Mouse (Mus musculus): ENCODE measurements around the gene Antxr1. TPM values are rescaled to one million over a fixed set of nuclear protein-coding genes. Genes with fewer than 3 reads are reported as not detected.

The Antxr1 gene
- total and polyA plus RNA-seq, 2 experiments from 2014 or later: 4.2 to 17.9 TPM

GRCm38 (mm10) chr6:87272202-87272601 is 63.4 kb downstream of the Antxr1 start:
- TF ChIP-seq CTCF (IDR thresholded peaks at IDR 0.05; ENCODE audit: low read depth): no peak
- H3K36me3 ChIP-seq (ENCODE audit: insufficient read depth, low read length): no peaks in the 10 kb centered on the region
- ATAC-seq (no peak), DNase-seq (ENCODE audit: low spot score) (no peak)
- WGBS: 91% methylated on average over 2 of the region's 2 CpGs
- H3K4me1 ChIP-seq (ENCODE audit: insufficient read depth, low read length): peaks cover 18% of the 10 kb centered on the region
- no peak overlapping the region for H3K9ac ChIP-seq (replicated peaks; ENCODE audit: low read length)
- no peaks in the 10 kb centered on the region for H3K9me3 ChIP-seq (ENCODE audit: low read length)
- no peak overlapping the region for H3K4me2 ChIP-seq (ENCODE audit: low read depth, low read length)
- H3K27ac ChIP-seq: no peak overlapping the region
- no peaks in the 10 kb centered on the region for H3K27me3 ChIP-seq (ENCODE audit: insufficient read depth, low read length)
- H3K4me3 ChIP-seq (ENCODE audit: low read length): no peak overlapping the region

- Histone ChIP-seq H3K27ac (no peak overlapping the region), H3K4me1 (ENCODE audit: insufficient read depth, low read length) (peaks cover 9% of the 10 kb centered on the region; the same call in 1 of the 2 replicates)
- DNase-seq (ENCODE audit: low spot score): peak; percentile 71
Observed at GRCm38 (mm10) chr6:87270452-87270851, 65.2 kb downstream of the Antxr1 start.

GRCm38 (mm10) chr6:87269950-87270349 is 65.7 kb downstream of the Antxr1 start:
- ATAC-seq (no peak), DNase-seq (ENCODE audit: low spot score) (no peak)
- Histone ChIP-seq H3K36me3 (ENCODE audit: insufficient read depth, low read length) (no peaks in the 10 kb centered on the region), H3K4me1 (ENCODE audit: insufficient read depth, low read length) (peaks cover 9% of the 10 kb centered on the region; the same call in 1 of the 2 replicates), H3K9me3 (ENCODE audit: low read length) (no peaks in the 10 kb centered on the region), H3K27me3 (ENCODE audit: insufficient read depth, low read length) (no peaks in the 10 kb centered on the region), H3K4me2 (ENCODE audit: low read depth, low read length) (no peak overlapping the region), H3K4me3 (ENCODE audit: low read length) (no peak overlapping the region), H3K27ac (no peak overlapping the region), H3K9ac (replicated peaks; ENCODE audit: low read length) (no peak overlapping the region)
- no peak for TF ChIP-seq CTCF (IDR thresholded peaks at IDR 0.05; ENCODE audit: low read depth)
- 85% methylated on average over 7 of the region's 7 CpGs for WGBS

More at GRCm38 (mm10) chr6:87270452-87270851, 65.2 kb downstream of the Antxr1 start:
- H3K9ac ChIP-seq (replicated peaks; ENCODE audit: low read length): no peak overlapping the region
- H3K36me3 ChIP-seq (ENCODE audit: insufficient read depth, low read length): no peaks in the 10 kb centered on the region
- peak; percentile 61; the same call in 1 of the 2 replicates for ATAC-seq
- H3K4me3 ChIP-seq (ENCODE audit: low read length): no peak overlapping the region
- no peak overlapping the region for H3K4me2 ChIP-seq (ENCODE audit: low read depth, low read length)
- WGBS: 38% methylated on average over 7 of the region's 7 CpGs
- no peak for TF ChIP-seq CTCF (IDR thresholded peaks at IDR 0.05; ENCODE audit: low read depth)
- H3K27me3 ChIP-seq (ENCODE audit: insufficient read depth, low read length): no peaks in the 10 kb centered on the region
- no peaks in the 10 kb centered on the region for H3K9me3 ChIP-seq (ENCODE audit: low read length)

- no peak for TF ChIP-seq CTCF (IDR thresholded peaks at IDR 0.05; ENCODE audit: low read depth)
- Histone ChIP-seq H3K9me3 (ENCODE audit: low read length) (no peaks in the 10 kb centered on the region), H3K27me3 (ENCODE audit: insufficient read depth, low read length) (no peaks in the 10 kb centered on the region), H3K9ac (replicated peaks; ENCODE audit: low read length) (no peak overlapping the region), H3K4me3 (ENCODE audit: low read length) (no peak overlapping the region), H3K4me2 (ENCODE audit: low read depth, low read length) (no peak overlapping the region), H3K4me1 (ENCODE audit: insufficient read depth, low read length) (peaks cover 17% of the 10 kb centered on the region), H3K36me3 (ENCODE audit: insufficient read depth, low read length) (no peaks in the 10 kb centered on the region), H3K27ac (no peak overlapping the region)
- WGBS: 48% methylated on average over 2 of the region's 2 CpGs
- DNase-seq (ENCODE audit: low spot score) (no peak), ATAC-seq (no peak)
Observed at GRCm38 (mm10) chr6:87262666-87263065, 73.0 kb downstream of the Antxr1 start.

- no peak overlapping the region for H3K4me2 ChIP-seq (ENCODE audit: low read depth, low read length)
- H3K36me3 ChIP-seq (ENCODE audit: insufficient read depth, low read length): no peaks in the 10 kb centered on the region
- peak; percentile 27; the same call in 1 of the 2 replicates for ATAC-seq
- no peak overlapping the region for H3K27ac ChIP-seq
- H3K4me3 ChIP-seq (ENCODE audit: low read length): no peak overlapping the region
- no peaks in the 10 kb centered on the region for H3K9me3 ChIP-seq (ENCODE audit: low read length)
- 31% methylated on average over 5 of the region's 5 CpGs for whole genome bisulfite sequencing
- H3K9ac ChIP-seq (replicated peaks; ENCODE audit: low read length): no peak overlapping the region
- TF ChIP-seq CTCF (IDR thresholded peaks at IDR 0.05; ENCODE audit: low read depth): no peak
- peaks cover 17% of the 10 kb centered on the region for H3K4me1 ChIP-seq (ENCODE audit: insufficient read depth, low read length)
- no peaks in the 10 kb centered on the region for H3K27me3 ChIP-seq (ENCODE audit: insufficient read depth, low read length)
- DNase-seq (ENCODE audit: low spot score): peak; percentile 70
Observed at GRCm38 (mm10) chr6:87258976-87259375, 76.6 kb downstream of the Antxr1 start.

- Histone ChIP-seq H3K9ac (replicated peaks; ENCODE audit: low read length) (no peak overlapping the region), H3K4me1 (ENCODE audit: insufficient read depth, low read length) (peaks cover 17% of the 10 kb centered on the region), H3K36me3 (ENCODE audit: insufficient read depth, low read length) (no peaks in the 10 kb centered on the region), H3K27ac (peak overlapping the region; percentile 42; the same call in 1 of the 2 replicates), H3K4me2 (ENCODE audit: low read depth, low read length) (no peak overlapping the region), H3K27me3 (ENCODE audit: insufficient read depth, low read length) (no peaks in the 10 kb centered on the region), H3K9me3 (ENCODE audit: low read length) (no peaks in the 10 kb centered on the region), H3K4me3 (ENCODE audit: low read length) (no peak overlapping the region)
- DNase-seq (ENCODE audit: low spot score): peak; percentile 51
- 51% methylated on average over 7 of the region's 7 CpGs for WGBS
- ATAC-seq: peak; percentile 29; the same call in 1 of the 2 replicates
- no peak for TF ChIP-seq CTCF (IDR thresholded peaks at IDR 0.05; ENCODE audit: low read depth)
Observed at GRCm38 (mm10) chr6:87257981-87258775, 77.4 kb downstream of the Antxr1 start.

GRCm38 (mm10) chr6:87257471-87257870 is 78.2 kb downstream of the Antxr1 start:
- 71% methylated on average over 4 of the region's 4 CpGs for WGBS
- no peak overlapping the region for H3K4me3 ChIP-seq (ENCODE audit: low read length)

More at GRCm38 (mm10) chr6:87257471-87257870, 78.2 kb downstream of the Antxr1 start:
- Histone ChIP-seq H3K4me2 (ENCODE audit: low read depth, low read length) (no peak overlapping the region), H3K9me3 (ENCODE audit: low read length) (no peaks in the 10 kb centered on the region), H3K4me1 (ENCODE audit: insufficient read depth, low read length) (peaks cover 17% of the 10 kb centered on the region), H3K27me3 (ENCODE audit: insufficient read depth, low read length) (no peaks in the 10 kb centered on the region), H3K27ac (no peak overlapping the region), H3K36me3 (ENCODE audit: insufficient read depth, low read length) (no peaks in the 10 kb centered on the region), H3K9ac (replicated peaks; ENCODE audit: low read length) (no peak overlapping the region)
- TF ChIP-seq CTCF (IDR thresholded peaks at IDR 0.05; ENCODE audit: low read depth): no peak
- ATAC-seq (no peak), DNase-seq (ENCODE audit: low spot score) (no peak)

Data from hindbrain, postnatal 0 days (tissue).